Mouse (Mus musculus) CD4-positive, CD25-positive, alpha-beta regulatory T cell, adult 2 months (primary cell): ENCODE measurements around the gene Eif4a1.
"Not testable (repeated sequence)": the region's sequence is repeated elsewhere in the genome, so short reads cannot be mapped to it uniquely, and the experiment has no call there.

ENCODE experiments used
- DNase-seq: peaks from one replicate; pipeline ENCODE4 v3.0.0-alpha.2; 2012; ENCODE audit warnings: low read depth, low spot score

The Eif4a1 gene

GRCm38 (mm10) chr11:69672211-69672706, at the start of gene Eif4a1:
Eif4a1 (minus strand) TSS chr11:69672423.
- DNase-seq: peak; percentile 100

- DNase-seq: no peak
These were observed 48.6 kb upstream of the Eif4a1 start for GRCm38 (mm10) chr11:69720852-69721251.

GRCm38 (mm10) chr11:69719423-69719822, 47.2 kb upstream of the Eif4a1 start:
- DNase-seq: no peak

GRCm38 (mm10) chr11:69718661-69719060, 46.4 kb upstream of the Eif4a1 start:
- DNase-seq: no peak

GRCm38 (mm10) chr11:69716953-69717352, 44.7 kb upstream of the Eif4a1 start:
- no peak for DNase-seq

- DNase-seq: no peak
These were observed 43.7 kb upstream of the Eif4a1 start for GRCm38 (mm10) chr11:69715929-69716328.

- peak; percentile 49 for DNase-seq
These were observed 43.3 kb upstream of the Eif4a1 start for GRCm38 (mm10) chr11:69715482-69715881.

GRCm38 (mm10) chr11:69714636-69715329, 42.6 kb upstream of the Eif4a1 start:
- no peak for DNase-seq

GRCm38 (mm10) chr11:69712954-69713672, 40.9 kb upstream of the Eif4a1 start:
- DNase-seq: no peak

GRCm38 (mm10) chr11:69711082-69711481, 38.9 kb upstream of the Eif4a1 start:
- no peak for DNase-seq

- DNase-seq: no peak
These were observed 38.2 kb upstream of the Eif4a1 start for GRCm38 (mm10) chr11:69710470-69710869.

GRCm38 (mm10) chr11:69709554-69710446, 37.6 kb upstream of the Eif4a1 start:
- DNase-seq: no peak

GRCm38 (mm10) chr11:69708614-69709265, 36.5 kb upstream of the Eif4a1 start:
- DNase-seq: no peak

GRCm38 (mm10) chr11:69707873-69708381, 35.7 kb upstream of the Eif4a1 start:
- no peak for DNase-seq

GRCm38 (mm10) chr11:69707480-69707847, 35.2 kb upstream of the Eif4a1 start:
- DNase-seq: no peak

- no peak for DNase-seq
These were observed 34.7 kb upstream of the Eif4a1 start for GRCm38 (mm10) chr11:69706775-69707479.

- DNase-seq: no peak
These were observed 32.4 kb upstream of the Eif4a1 start for GRCm38 (mm10) chr11:69704613-69705010.

GRCm38 (mm10) chr11:69703814-69704612, 31.8 kb upstream of the Eif4a1 start:
- no peak for DNase-seq

- DNase-seq: not testable (repeated sequence)
These were observed 31.2 kb upstream of the Eif4a1 start for GRCm38 (mm10) chr11:69703381-69703780.

GRCm38 (mm10) chr11:69702886-69703285, 30.7 kb upstream of the Eif4a1 start:
- not testable (repeated sequence) for DNase-seq
